Mouse (Mus musculus): ENCODE data around the gene Luc7l. TPM values are rescaled to one million over a fixed set of nuclear protein-coding genes. Genes with fewer than 3 reads are reported as not detected.

The Luc7l gene
- polyA plus RNA-seq, 1 experiment from 2014 or later: 134 TPM

DNA sequence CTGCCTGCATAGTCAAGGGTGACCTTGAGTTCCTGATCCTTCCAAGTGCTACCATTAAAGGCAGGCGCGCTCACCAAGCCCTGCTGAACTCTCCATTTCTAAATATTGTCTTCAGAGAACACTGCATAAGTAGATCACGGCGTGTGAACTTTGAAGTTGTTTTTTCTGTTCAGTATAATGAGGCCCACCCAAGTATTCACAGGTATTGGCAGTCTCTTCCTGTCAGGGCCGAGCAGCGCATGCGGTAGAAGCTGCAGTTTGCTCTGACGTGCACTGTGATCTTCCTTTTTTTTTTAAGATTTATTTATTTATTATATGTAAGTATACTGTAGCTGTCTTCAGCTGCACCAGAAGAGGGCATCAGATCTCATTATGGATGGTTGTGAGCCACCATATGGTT lies 18.3 kb upstream of the Luc7l start:
- ATAC-seq (ENCODE audit: insufficient number of reproducible peaks, insufficient read depth, low FRiP score, low TSS enrichment, low read depth): no peak
- peaks cover 7% of the 10 kb centered on the region; the same call in 1 of the 2 replicates for H3K36me3 ChIP-seq
- WGBS: 86% methylated on average over 8 of the region's 8 CpGs
- 0 out of 2 replicates have a peak, but pooled peaks cover 11% of the 10 kb centered on the region for H3K4me1 ChIP-seq
- H3K9me3 ChIP-seq: no peaks in the 10 kb centered on the region
- no peak overlapping the region for H3K4me2 ChIP-seq
- no peak overlapping the region for H3K27ac ChIP-seq
- H3K9ac ChIP-seq: no peak overlapping the region
- H3K4me3 ChIP-seq: no peak overlapping the region
- H3K27me3 ChIP-seq: no peaks in the 10 kb centered on the region

DNA sequence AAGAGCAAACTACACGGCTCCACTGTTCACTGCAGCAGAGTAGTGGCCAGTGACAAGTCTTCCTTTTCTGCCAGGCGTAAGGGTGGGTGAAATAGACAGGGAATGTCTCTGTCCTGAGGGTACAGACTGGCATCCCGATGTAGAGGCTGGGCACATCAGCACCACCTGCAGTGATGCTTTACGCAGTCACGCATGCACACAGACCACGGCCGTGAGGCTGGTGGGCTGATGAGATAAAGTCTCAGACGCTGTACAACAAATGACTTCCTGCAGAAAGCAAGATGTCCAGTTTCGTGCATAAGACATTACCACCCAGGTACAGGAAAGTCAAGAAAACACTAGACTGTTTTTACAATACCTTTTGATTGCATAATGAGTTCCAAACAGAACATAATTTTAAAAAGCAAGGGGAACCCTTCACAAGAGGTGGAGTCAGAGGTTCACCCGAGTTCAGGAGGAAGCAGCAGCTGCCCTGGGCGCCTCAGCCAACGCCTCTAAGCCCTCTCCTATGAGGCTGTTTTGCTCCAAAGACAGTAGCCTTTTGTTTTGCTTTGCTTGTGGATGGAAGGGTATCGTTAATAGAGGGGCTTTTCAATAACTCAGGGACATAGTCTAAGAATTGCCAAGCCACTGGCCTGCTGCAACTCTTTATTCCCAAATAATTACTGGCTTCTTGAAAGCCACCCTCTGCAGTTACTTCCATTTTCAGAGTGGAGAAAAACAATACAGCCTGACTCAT lies 17.4 kb upstream of the Luc7l start:
- no peak for ATAC-seq (ENCODE audit: insufficient number of reproducible peaks, insufficient read depth, low FRiP score, low TSS enrichment, low read depth)
- WGBS: 41% methylated on average over 13 of the region's 13 CpGs
- no peaks in the 10 kb centered on the region for H3K27me3 ChIP-seq
- peaks cover 7% of the 10 kb centered on the region; the same call in 1 of the 2 replicates for H3K36me3 ChIP-seq
- H3K27ac ChIP-seq: peak overlapping the region; percentile 45; the same call in 1 of the 2 replicates
- H3K9me3 ChIP-seq: no peaks in the 10 kb centered on the region
- H3K9ac ChIP-seq: peak overlapping the region; percentile 32; the same call in 1 of the 2 replicates
- no peak overlapping the region for H3K4me3 ChIP-seq
- H3K4me1 ChIP-seq: 0 out of 2 replicates have a peak, but pooled peaks cover 11% of the 10 kb centered on the region
- no peak overlapping the region for H3K4me2 ChIP-seq

GRCm38 (mm10) chr17:26237667-26238066 lies 15.0 kb upstream of the Luc7l start:
- WGBS: 84% methylated on average over 10 of the region's 10 CpGs
- H3K9ac ChIP-seq: no peak overlapping the region

GRCm38 (mm10) chr17:26239551-26239950 lies 13.1 kb upstream of the Luc7l start:
- no peaks in the 10 kb centered on the region for H3K36me3 ChIP-seq
- H3K27me3 ChIP-seq: no peaks in the 10 kb centered on the region
- peaks cover 21% of the 10 kb centered on the region for H3K4me1 ChIP-seq
- no peak overlapping the region for H3K9ac ChIP-seq
- no peak overlapping the region for H3K27ac ChIP-seq
- H3K9me3 ChIP-seq: no peaks in the 10 kb centered on the region
- H3K4me3 ChIP-seq: no peak overlapping the region
- ATAC-seq (ENCODE audit: insufficient number of reproducible peaks, insufficient read depth, low FRiP score, low TSS enrichment, low read depth): no peak
- no peak overlapping the region for H3K4me2 ChIP-seq
- 59% methylated on average over 2 of the region's 2 CpGs for WGBS

More at GRCm38 (mm10) chr17:26237667-26238066, 15.0 kb upstream of the Luc7l start:
- H3K27me3 ChIP-seq: no peaks in the 10 kb centered on the region
- ATAC-seq (ENCODE audit: insufficient number of reproducible peaks, insufficient read depth, low FRiP score, low TSS enrichment, low read depth): no peak
- H3K27ac ChIP-seq: no peak overlapping the region
- H3K4me1 ChIP-seq: peaks cover 13% of the 10 kb centered on the region; the same call in 1 of the 2 replicates
- no peaks in the 10 kb centered on the region for H3K9me3 ChIP-seq
- H3K4me2 ChIP-seq: no peak overlapping the region
- peaks cover 3% of the 10 kb centered on the region; the same call in 1 of the 2 replicates for H3K36me3 ChIP-seq
- H3K4me3 ChIP-seq: no peak overlapping the region

- Histone ChIP-seq H3K27me3 (no peaks in the 10 kb centered on the region), H3K9ac (no peak overlapping the region), H3K4me3 (no peak overlapping the region), H3K4me2 (no peak overlapping the region), H3K27ac (no peak overlapping the region), H3K36me3 (no peaks in the 10 kb centered on the region), H3K4me1 (peaks cover 17% of the 10 kb centered on the region), H3K9me3 (no peaks in the 10 kb centered on the region)
- no peak for ATAC-seq (ENCODE audit: insufficient number of reproducible peaks, insufficient read depth, low FRiP score, low TSS enrichment, low read depth)
- WGBS: 78% methylated on average over 6 of the region's 6 CpGs
These were observed 12.4 kb upstream of the Luc7l start for GRCm38 (mm10) chr17:26240120-26240790.

- no peak for ATAC-seq (ENCODE audit: insufficient number of reproducible peaks, insufficient read depth, low FRiP score, low TSS enrichment, low read depth)
- 80% methylated on average over 6 of the region's 6 CpGs for WGBS
These were observed 11.7 kb upstream of the Luc7l start for GRCm38 (mm10) chr17:26240990-26241389.

GRCm38 (mm10) chr17:26243471-26244100 lies 9.1 kb upstream of the Luc7l start:
- H3K9ac ChIP-seq: peak overlapping the region; percentile 79
- peak overlapping the region; percentile 79 for H3K4me3 ChIP-seq
- H3K4me1 ChIP-seq: peaks cover 9% of the 10 kb centered on the region
- peak; percentile 65; the same call in 1 of the 2 replicates for ATAC-seq (ENCODE audit: insufficient number of reproducible peaks, insufficient read depth, low FRiP score, low TSS enrichment, low read depth)
- peak overlapping the region; percentile 78 for H3K27ac ChIP-seq
- under 1% methylated on average over 32 of the region's 32 CpGs for WGBS
- no peaks in the 10 kb centered on the region for H3K27me3 ChIP-seq
- H3K4me2 ChIP-seq: peak overlapping the region; percentile 84
- H3K36me3 ChIP-seq: no peaks in the 10 kb centered on the region
- no peaks in the 10 kb centered on the region for H3K9me3 ChIP-seq

More at GRCm38 (mm10) chr17:26240990-26241389, 11.7 kb upstream of the Luc7l start:
- no peaks in the 10 kb centered on the region for H3K36me3 ChIP-seq
- no peak overlapping the region for H3K4me3 ChIP-seq
- no peak overlapping the region for H3K27ac ChIP-seq
- H3K9me3 ChIP-seq: no peaks in the 10 kb centered on the region
- H3K27me3 ChIP-seq: no peaks in the 10 kb centered on the region
- H3K4me2 ChIP-seq: no peak overlapping the region
- peaks cover 11% of the 10 kb centered on the region for H3K4me1 ChIP-seq
- no peak overlapping the region for H3K9ac ChIP-seq

DNA sequence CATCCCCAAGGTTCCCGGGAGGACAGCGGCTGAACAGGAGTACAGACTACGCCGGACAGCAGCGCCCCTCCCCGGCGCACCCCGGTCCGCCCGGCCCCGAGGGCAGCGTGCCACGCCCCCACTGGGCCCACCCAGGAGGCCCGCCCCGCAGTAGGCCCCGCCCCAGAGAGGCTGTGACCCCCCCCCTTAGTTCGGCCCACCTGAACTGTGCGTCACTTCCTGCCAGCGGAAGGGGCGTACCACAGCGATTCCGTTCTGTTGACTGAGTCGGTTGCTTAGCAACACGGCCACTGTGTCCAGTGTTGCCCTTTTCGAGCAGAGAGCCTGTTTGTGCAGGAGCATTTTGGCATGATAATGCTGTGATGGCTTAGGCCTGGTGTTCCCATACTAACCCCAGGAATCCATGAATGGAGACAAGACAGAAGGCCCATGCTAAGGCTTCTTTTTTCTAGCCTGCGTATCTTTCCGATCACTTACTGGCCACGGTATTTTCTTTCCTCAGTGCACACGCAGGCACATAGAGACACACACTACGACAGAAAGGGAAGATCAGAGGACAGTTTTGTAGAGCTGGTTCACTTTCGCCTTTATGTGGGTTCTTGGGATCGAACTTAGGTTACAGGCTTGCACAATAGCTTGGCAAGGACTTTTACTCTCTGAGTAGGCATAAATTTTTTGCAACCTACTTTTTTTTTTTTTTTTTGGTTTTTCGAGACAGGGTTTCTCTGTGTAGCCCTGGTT lies 8.4 kb upstream of the Luc7l start, which contains the start of gene Fam234a:
Gene Fam234a (minus strand): TSS at position 142 of the 741 bp plus-strand sequence.
- peak within 1 kb of the TSS; percentile 79 for H3K9ac ChIP-seq
- peak; percentile 91 for ATAC-seq (ENCODE audit: insufficient number of reproducible peaks, insufficient read depth, low FRiP score, low TSS enrichment, low read depth)
- H3K27ac ChIP-seq: peak within 1 kb of the TSS; percentile 78
- no peaks in the 10 kb centered on the region for H3K9me3 ChIP-seq
- peaks cover 9% of the 10 kb centered on the region for H3K4me1 ChIP-seq
- peak within 1 kb of the TSS; percentile 84 for H3K4me2 ChIP-seq
- WGBS: 8% methylated on average over 33 of the region's 33 CpGs
- H3K4me3 ChIP-seq: peak within 1 kb of the TSS; percentile 79
- no peaks in the 10 kb centered on the region for H3K36me3 ChIP-seq
- H3K27me3 ChIP-seq: no peaks in the 10 kb centered on the region

- Histone ChIP-seq H3K36me3 (peaks cover 14% of the 10 kb centered on the region), H3K4me1 (peaks cover 12% of the 10 kb centered on the region), H3K4me2 (peak overlapping the region; percentile 75), H3K9me3 (no peaks in the 10 kb centered on the region), H3K27ac (peak overlapping the region; percentile 99), H3K4me3 (peak overlapping the region; percentile 97), H3K9ac (peak overlapping the region; percentile 99), H3K27me3 (no peaks in the 10 kb centered on the region)
- no peak for ATAC-seq (ENCODE audit: insufficient number of reproducible peaks, insufficient read depth, low FRiP score, low TSS enrichment, low read depth)
- WGBS: 46% methylated on average over 4 of the region's 4 CpGs
These were observed 684 bp upstream of the Luc7l start for GRCm38 (mm10) chr17:26251886-26252538.

- H3K9ac ChIP-seq: peak overlapping the region; percentile 99
- WGBS: under 1% methylated on average over 24 of the region's 24 CpGs
These were observed 703 bp downstream of the Luc7l start for GRCm38 (mm10) chr17:26253399-26253798.

More at GRCm38 (mm10) chr17:26253399-26253798, 703 bp downstream of the Luc7l start:
- H3K27me3 ChIP-seq: no peaks in the 10 kb centered on the region
- H3K4me3 ChIP-seq: peak overlapping the region; percentile 97
- no peak for ATAC-seq (ENCODE audit: insufficient number of reproducible peaks, insufficient read depth, low FRiP score, low TSS enrichment, low read depth)
- H3K27ac ChIP-seq: peak overlapping the region; percentile 99
- H3K9me3 ChIP-seq: no peaks in the 10 kb centered on the region
- peak overlapping the region; percentile 75 for H3K4me2 ChIP-seq
- H3K4me1 ChIP-seq: peaks cover 12% of the 10 kb centered on the region
- H3K36me3 ChIP-seq: peaks cover 28% of the 10 kb centered on the region

Measured in embryonic facial prominence, embryonic 13.5 days (tissue).